Mouse (Mus musculus): Measurements from ENCODE around the gene Mapkapk2. TPM values are rescaled to one million over a fixed set of nuclear protein-coding genes. Genes with fewer than 3 reads are reported as not detected.
"Not testable (repeated sequence)": the region's sequence is repeated elsewhere in the genome, so short reads cannot be mapped to it uniquely, and the experiment has no call there.

The Mapkapk2 gene
- polyA plus RNA-seq, 1 experiment from 2014 or later: 42.6 TPM

- no peak for ATAC-seq
- 85% methylated on average over 5 of the region's 5 CpGs for WGBS
- no peak overlapping the region for H3K9ac ChIP-seq
- H3K4me1 ChIP-seq (replicated peaks): no peaks in the 10 kb centered on the region
- no peaks in the 10 kb centered on the region for H3K27me3 ChIP-seq (replicated peaks)
- no peaks in the 10 kb centered on the region for H3K36me3 ChIP-seq
- H3K27ac ChIP-seq: no peak overlapping the region
- no peak overlapping the region for H3K4me2 ChIP-seq (replicated peaks)
- H3K4me3 ChIP-seq (replicated peaks): no peak overlapping the region
- no peaks in the 10 kb centered on the region for H3K9me3 ChIP-seq
Observed at GRCm38 (mm10) chr1:131039479-131039878, 58.1 kb downstream of the Mapkapk2 start.

- H3K27ac ChIP-seq: no peak overlapping the region
- H3K9me3 ChIP-seq: no peaks in the 10 kb centered on the region
- no peaks in the 10 kb centered on the region for H3K4me1 ChIP-seq (replicated peaks)
- H3K36me3 ChIP-seq: no peaks in the 10 kb centered on the region
- ATAC-seq: no peak
- H3K4me3 ChIP-seq (replicated peaks): no peak overlapping the region
- no peaks in the 10 kb centered on the region for H3K27me3 ChIP-seq (replicated peaks)
- H3K9ac ChIP-seq: no peak overlapping the region
- no peak overlapping the region for H3K4me2 ChIP-seq (replicated peaks)
- 86% methylated on average over 10 of the region's 10 CpGs for WGBS
Observed at GRCm38 (mm10) chr1:131038415-131039017, 59.1 kb downstream of the Mapkapk2 start.

GRCm38 (mm10) chr1:131038001-131038400 lies 59.6 kb downstream of the Mapkapk2 start:
- H3K4me1 ChIP-seq (replicated peaks): no peaks in the 10 kb centered on the region
- H3K36me3 ChIP-seq: no peaks in the 10 kb centered on the region
- ATAC-seq: no peak
- H3K9me3 ChIP-seq: no peaks in the 10 kb centered on the region
- H3K27me3 ChIP-seq (replicated peaks): no peaks in the 10 kb centered on the region
- no peak overlapping the region for H3K4me2 ChIP-seq (replicated peaks)
- H3K27ac ChIP-seq: no peak overlapping the region
- WGBS: 93% methylated on average over 5 of the region's 5 CpGs
- H3K4me3 ChIP-seq (replicated peaks): no peak overlapping the region
- no peak overlapping the region for H3K9ac ChIP-seq

- no peak overlapping the region for H3K27ac ChIP-seq
- H3K9me3 ChIP-seq: no peaks in the 10 kb centered on the region
- no peaks in the 10 kb centered on the region for H3K27me3 ChIP-seq (replicated peaks)
- H3K4me3 ChIP-seq (replicated peaks): no peak overlapping the region
- ATAC-seq: no peak
- no peak overlapping the region for H3K9ac ChIP-seq
- no peaks in the 10 kb centered on the region for H3K36me3 ChIP-seq
- 21% methylated on average over 3 of the region's 3 CpGs for WGBS
- H3K4me1 ChIP-seq (replicated peaks): peaks cover 4% of the 10 kb centered on the region; the same call in 1 of the 2 replicates
- H3K4me2 ChIP-seq (replicated peaks): no peak overlapping the region
Observed at GRCm38 (mm10) chr1:131031267-131031666, 66.4 kb downstream of the Mapkapk2 start.

GRCm38 (mm10) chr1:131030261-131030660 lies 67.4 kb downstream of the Mapkapk2 start:
- Histone ChIP-seq H3K4me1 (replicated peaks) (peaks cover 6% of the 10 kb centered on the region; the same call in 1 of the 2 replicates), H3K9ac (no peak overlapping the region), H3K9me3 (no peaks in the 10 kb centered on the region), H3K36me3 (no peaks in the 10 kb centered on the region), H3K4me2 (replicated peaks) (no peak overlapping the region), H3K4me3 (replicated peaks) (no peak overlapping the region), H3K27me3 (replicated peaks) (no peaks in the 10 kb centered on the region), H3K27ac (no peak overlapping the region)
- no peak for ATAC-seq
- 29% methylated on average over 7 of the region's 7 CpGs for WGBS

- 90% methylated on average over 3 of the region's 3 CpGs for WGBS
- ATAC-seq: no peak
- no peak overlapping the region for H3K4me2 ChIP-seq (replicated peaks)
- H3K27me3 ChIP-seq (replicated peaks): no peaks in the 10 kb centered on the region
- H3K4me3 ChIP-seq (replicated peaks): no peak overlapping the region
- no peaks in the 10 kb centered on the region for H3K36me3 ChIP-seq
- H3K4me1 ChIP-seq (replicated peaks): peaks cover 6% of the 10 kb centered on the region; the same call in 1 of the 2 replicates
- no peak overlapping the region for H3K27ac ChIP-seq
- no peak overlapping the region for H3K9ac ChIP-seq
- no peaks in the 10 kb centered on the region for H3K9me3 ChIP-seq
Observed at GRCm38 (mm10) chr1:131029215-131029614, 68.4 kb downstream of the Mapkapk2 start.

GRCm38 (mm10) chr1:131025843-131026190 lies 71.8 kb downstream of the Mapkapk2 start:
- no peak for ATAC-seq
- H3K36me3 ChIP-seq: no peaks in the 10 kb centered on the region
- WGBS: 59% methylated on average over 4 of the region's 4 CpGs

GRCm38 (mm10) chr1:131024900-131025842 lies 72.5 kb downstream of the Mapkapk2 start:
- Histone ChIP-seq H3K4me3 (replicated peaks) (no peak overlapping the region), H3K36me3 (no peaks in the 10 kb centered on the region), H3K27ac (no peak overlapping the region), H3K4me1 (replicated peaks) (0 out of 2 replicates have a peak, but pooled peaks cover 2% of the 10 kb centered on the region), H3K27me3 (replicated peaks) (no peaks in the 10 kb centered on the region), H3K9me3 (no peaks in the 10 kb centered on the region), H3K9ac (no peak overlapping the region), H3K4me2 (replicated peaks) (no peak overlapping the region)
- no peak for ATAC-seq
- WGBS: 76% methylated on average over 8 of the region's 8 CpGs

More at GRCm38 (mm10) chr1:131025843-131026190, 71.8 kb downstream of the Mapkapk2 start:
- Histone ChIP-seq H3K9me3 (no peaks in the 10 kb centered on the region), H3K4me3 (replicated peaks) (no peak overlapping the region), H3K27ac (no peak overlapping the region), H3K9ac (no peak overlapping the region), H3K4me2 (replicated peaks) (no peak overlapping the region), H3K4me1 (replicated peaks) (peaks cover 3% of the 10 kb centered on the region; the same call in 1 of the 2 replicates), H3K27me3 (replicated peaks) (no peaks in the 10 kb centered on the region)

GRCm38 (mm10) chr1:131023250-131023858 lies 74.3 kb downstream of the Mapkapk2 start:
- H3K9me3 ChIP-seq; H3K27ac ChIP-seq; H3K4me2 ChIP-seq (replicated peaks); H3K36me3 ChIP-seq; H3K27me3 ChIP-seq (replicated peaks); H3K4me3 ChIP-seq (replicated peaks); H3K9ac ChIP-seq; ATAC-seq; H3K4me1 ChIP-seq (replicated peaks): not testable (repeated sequence)
- WGBS: 80% methylated on average over 4 of the region's 4 CpGs

- Histone ChIP-seq H3K9ac (no peak overlapping the region), H3K4me2 (replicated peaks) (no peak overlapping the region), H3K9me3 (no peaks in the 10 kb centered on the region), H3K36me3 (no peaks in the 10 kb centered on the region), H3K4me3 (replicated peaks) (no peak overlapping the region), H3K27ac (no peak overlapping the region), H3K27me3 (replicated peaks) (no peaks in the 10 kb centered on the region), H3K4me1 (replicated peaks) (0 out of 2 replicates have a peak, but pooled peaks cover 2% of the 10 kb centered on the region)
- 57% methylated on average over 5 of the region's 5 CpGs for WGBS
- no peak for ATAC-seq
Observed at GRCm38 (mm10) chr1:131022591-131023249, 74.9 kb downstream of the Mapkapk2 start.

GRCm38 (mm10) chr1:131021900-131022590 lies 75.6 kb downstream of the Mapkapk2 start:
- Histone ChIP-seq H3K4me1 (replicated peaks) (0 out of 2 replicates have a peak, but pooled peaks cover 2% of the 10 kb centered on the region), H3K27me3 (replicated peaks) (no peaks in the 10 kb centered on the region), H3K4me2 (replicated peaks) (no peak overlapping the region), H3K36me3 (no peaks in the 10 kb centered on the region), H3K27ac (no peak overlapping the region), H3K9me3 (no peaks in the 10 kb centered on the region), H3K9ac (no peak overlapping the region), H3K4me3 (replicated peaks) (no peak overlapping the region)
- WGBS: 79% methylated on average over 11 of the region's 11 CpGs
- ATAC-seq: no peak
